Mouse (Mus musculus) neural tube, embryonic 15.5 days (tissue): ENCODE measurements at regions not wholly inside any gene's neighbourhood (a gene's known extent, or its start where the extent isn't known, plus 50 kb on each side); places are given as distances from the start of the nearest gene placed in this dataset.
A peak's percentile ranks its signal among the peaks of the same experiment; 100 is the strongest.
"Not testable (repeated sequence)": the region's sequence is repeated elsewhere in the genome, so short reads cannot be mapped to it uniquely, and the experiment has no call there.

Source experiments
- ATAC-seq: fragments of 200-750 bp; cut with Nextera tagmentation; 2 replicates; pipeline ENCODE4 v1.8.0; 2017; ENCODE audit warnings: mild to moderate bottlenecking, moderate TSS enrichment, moderate library complexity; ENCODE audit not compliant: low FRiP score
- H3K27ac ChIP-seq: fragments of 300-500 bp; sonication (generic); replicated peaks from 2 replicates; pipeline ENCODE4 v1.5.1; 2015; ENCODE audit warnings: mild to moderate bottlenecking, inconsistent platforms
- H3K27me3 ChIP-seq: fragments of 300-500 bp; sonication (generic); replicated peaks from 2 replicates; pipeline ENCODE4 v1.6.1; 2015; ENCODE audit warnings: inconsistent platforms
- H3K36me3 ChIP-seq: fragments of 300-500 bp; sonication (generic); 2 replicates; pipeline ENCODE4 v1.6.1; 2015; ENCODE audit warnings: inconsistent platforms
- H3K4me1 ChIP-seq: fragments of 300-500 bp; sonication (generic); 2 replicates; pipeline ENCODE4 v1.6.1; 2015; ENCODE audit warnings: inconsistent platforms
- H3K4me2 ChIP-seq: fragments of 300-500 bp; sonication (generic); 2 replicates; pipeline ENCODE4 v1.6.1; 2015; ENCODE audit warnings: inconsistent platforms, mild to moderate bottlenecking, moderate library complexity
- H3K4me3 ChIP-seq: fragments of 300-500 bp; sonication (generic); replicated peaks from 2 replicates; pipeline ENCODE4 v1.5.1; 2015; ENCODE audit warnings: mild to moderate bottlenecking, inconsistent platforms
- H3K9ac ChIP-seq: fragments of 300-500 bp; sonication (generic); replicated peaks from 2 replicates; pipeline ENCODE4 v1.6.1; 2015; ENCODE audit warnings: mild to moderate bottlenecking, inconsistent platforms
- H3K9me3 ChIP-seq: fragments of 300-500 bp; sonication (generic); replicated peaks from 2 replicates; pipeline ENCODE4 v1.6.1; 2016; ENCODE audit warnings: inconsistent platforms
- WGBS: fragments of 180-500 bp; shearing (Covaris S2); methylation state at CpG from one replicate; pipeline ENCODE4 v1.1.7; 2015; ENCODE audit warnings: mixed read lengths; 5-methylcytosine and 5-hydroxymethylcytosine counted together

- WGBS = 57% methylated on average over 3 of the region's 3 CpGs
Measured at GRCm38 (mm10) chr3:82250796-82251261, 105.2 kb upstream of the Gucy1a1 start.

GRCm38 (mm10) chr3:82249968-82250795 is 104.6 kb upstream of the Gucy1a1 start:
- H3K4me3 ChIP-seq = no peak overlapping the region
- H3K9me3 ChIP-seq = no peaks in the 10 kb centered on the region
- no peaks in the 10 kb centered on the region for H3K36me3 ChIP-seq
- peak; percentile 82; the same call in 1 of the 2 replicates for ATAC-seq
- H3K4me1 ChIP-seq = peaks cover 15% of the 10 kb centered on the region
- no peak overlapping the region; the same call in 1 of the 2 replicates for H3K9ac ChIP-seq
- no peaks in the 10 kb centered on the region for H3K27me3 ChIP-seq
- H3K4me2 ChIP-seq = peak overlapping the region; percentile 30
- WGBS = 37% methylated on average over 6 of the region's 6 CpGs
- H3K27ac ChIP-seq = peak overlapping the region; percentile 72

More at GRCm38 (mm10) chr3:82250796-82251261, 105.2 kb upstream of the Gucy1a1 start:
- Histone ChIP-seq H3K4me1 (peaks cover 15% of the 10 kb centered on the region), H3K4me3 (no peak overlapping the region), H3K9ac (no peak overlapping the region; the same call in 1 of the 2 replicates), H3K9me3 (no peaks in the 10 kb centered on the region), H3K27me3 (no peaks in the 10 kb centered on the region), H3K27ac (peak overlapping the region; percentile 72), H3K36me3 (no peaks in the 10 kb centered on the region), H3K4me2 (peak overlapping the region; percentile 30)
- peak; percentile 71 for ATAC-seq

DNA sequence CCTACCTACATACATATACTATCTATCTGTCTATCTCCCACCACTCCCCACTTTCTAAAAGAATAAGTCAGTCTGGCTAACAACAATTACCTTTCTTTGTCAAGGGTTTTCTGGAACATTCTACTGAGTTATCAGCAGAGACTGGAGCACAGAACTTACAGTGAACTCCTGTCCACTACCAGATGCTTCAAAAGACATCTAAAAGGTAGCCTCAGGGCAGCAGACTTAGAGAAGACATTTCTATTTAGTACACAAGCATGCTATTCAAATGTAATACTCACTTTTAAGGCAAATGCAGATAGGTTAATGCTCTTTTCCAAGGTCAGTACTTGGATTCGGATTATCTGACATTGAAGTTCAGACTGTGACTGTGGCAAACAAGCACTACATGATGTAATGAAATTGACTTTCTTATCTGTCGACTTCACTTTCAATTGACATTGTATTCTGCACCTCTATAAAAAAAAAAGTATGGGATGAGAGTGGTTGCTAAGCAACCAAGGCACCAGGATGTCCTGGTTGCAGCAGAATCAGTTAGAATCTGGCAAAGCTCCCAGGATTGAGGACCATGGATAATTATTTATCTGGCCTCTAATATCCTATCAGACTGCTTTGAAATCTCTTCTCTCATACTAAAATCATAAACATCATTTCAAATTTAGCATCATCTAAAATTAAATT is 90.9 kb upstream of the Gucy1a1 start:
- Histone ChIP-seq H3K36me3 (no peaks in the 10 kb centered on the region), H3K4me3 (no peak overlapping the region), H3K9ac (no peak overlapping the region), H3K4me1 (no peaks in the 10 kb centered on the region), H3K9me3 (no peaks in the 10 kb centered on the region), H3K27ac (no peak overlapping the region), H3K4me2 (no peak overlapping the region), H3K27me3 (no peaks in the 10 kb centered on the region)
- 39% methylated on average over 2 of the region's 2 CpGs for WGBS
- ATAC-seq = peak; percentile 38; the same call in 1 of the 2 replicates

- Histone ChIP-seq H3K27ac (no peak overlapping the region), H3K4me1 (no peaks in the 10 kb centered on the region), H3K4me3 (no peak overlapping the region), H3K9ac (no peak overlapping the region), H3K27me3 (no peaks in the 10 kb centered on the region), H3K4me2 (no peak overlapping the region), H3K36me3 (no peaks in the 10 kb centered on the region), H3K9me3 (no peaks in the 10 kb centered on the region)
- no peak for ATAC-seq
Measured at GRCm38 (mm10) chr3:82234306-82234705, 88.7 kb upstream of the Gucy1a1 start.

DNA sequence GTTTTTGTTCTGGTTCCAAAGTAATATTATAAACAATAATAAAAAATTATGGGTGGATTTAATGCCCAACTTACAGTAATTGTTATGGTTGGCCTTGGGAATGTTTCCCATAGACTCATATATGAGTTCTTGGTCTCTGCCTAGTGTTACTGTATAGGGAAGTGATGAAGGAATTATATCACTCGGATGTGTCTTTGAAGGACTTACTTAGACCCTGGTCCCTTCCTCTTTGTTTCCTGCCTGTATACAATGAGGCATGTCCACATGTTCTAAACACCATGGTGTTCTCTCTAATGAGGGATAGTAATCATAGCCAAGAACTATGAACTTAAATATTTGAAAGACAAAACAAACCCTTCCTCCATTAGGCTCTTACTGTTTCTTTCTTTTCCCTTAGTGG is 77.8 kb upstream of the Gucy1a1 start:
- 77% methylated on average over 1 of the region's 1 CpGs for WGBS
- Histone ChIP-seq H3K9ac (no peak overlapping the region), H3K27ac (no peak overlapping the region), H3K4me3 (no peak overlapping the region), H3K9me3 (no peaks in the 10 kb centered on the region), H3K27me3 (no peaks in the 10 kb centered on the region), H3K4me2 (no peak overlapping the region), H3K4me1 (no peaks in the 10 kb centered on the region), H3K36me3 (no peaks in the 10 kb centered on the region)
- ATAC-seq = no peak

DNA sequence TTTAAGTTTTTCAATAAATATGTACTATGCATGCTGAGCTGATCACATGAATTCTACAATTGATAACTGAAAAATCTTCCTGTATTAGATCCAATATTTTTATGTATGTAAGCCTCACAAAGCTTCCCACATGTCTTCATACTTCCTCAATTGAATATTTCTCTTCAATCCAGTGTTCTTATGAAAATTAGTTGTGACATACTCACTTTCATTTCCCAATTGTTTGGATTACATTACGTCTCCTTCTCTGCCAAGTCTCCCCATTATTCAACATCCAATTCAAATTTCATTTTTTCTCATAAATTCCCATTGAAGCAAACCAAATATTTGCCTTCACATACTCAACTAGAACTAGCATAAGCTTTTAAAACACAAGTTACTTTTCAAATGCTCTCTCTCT is 76.3 kb upstream of the Gucy1a1 start:
- H3K9ac ChIP-seq = no peak overlapping the region
- no peak overlapping the region for H3K4me2 ChIP-seq
- no peaks in the 10 kb centered on the region for H3K4me1 ChIP-seq
- no peak overlapping the region for H3K27ac ChIP-seq
- no peak overlapping the region for H3K4me3 ChIP-seq
- H3K36me3 ChIP-seq = no peaks in the 10 kb centered on the region
- 80% methylated on average over 1 of the region's 1 CpGs for WGBS
- ATAC-seq = no peak
- no peaks in the 10 kb centered on the region for H3K27me3 ChIP-seq
- H3K9me3 ChIP-seq = no peaks in the 10 kb centered on the region

DNA sequence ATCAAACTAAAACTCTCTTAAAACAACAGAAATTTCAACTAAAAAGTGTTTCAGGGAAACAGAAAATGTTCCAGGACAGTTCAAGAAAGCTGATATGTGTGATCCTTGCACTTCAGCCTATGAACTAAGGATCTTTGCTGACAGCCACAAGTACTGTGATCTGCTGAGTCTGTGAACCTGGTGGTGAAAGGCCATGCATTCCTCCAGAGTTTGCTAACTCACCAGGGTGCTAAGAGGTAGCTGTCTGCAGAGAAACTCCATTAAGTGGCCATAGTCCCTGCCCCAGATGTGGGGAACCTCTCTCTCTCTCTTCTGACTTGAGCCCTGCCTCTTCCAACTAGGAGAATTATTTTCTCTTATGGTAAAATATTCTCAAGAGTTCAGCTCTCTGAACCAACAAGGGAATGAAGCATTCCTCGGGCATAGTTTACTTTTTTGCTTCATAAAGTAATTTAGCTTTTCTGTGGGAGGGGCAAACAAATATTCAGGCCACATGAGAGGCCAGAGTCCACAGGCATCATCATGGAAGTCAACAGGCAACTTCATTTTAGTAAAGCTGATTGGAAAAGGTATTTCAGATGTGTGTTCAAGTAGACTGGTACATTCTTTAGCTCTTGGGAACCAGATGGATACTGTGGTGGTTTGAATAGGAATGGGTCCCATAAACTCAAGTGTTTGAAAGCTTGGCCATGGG is 73.8 kb upstream of the Gucy1a1 start:
- not testable (repeated sequence) for H3K36me3 ChIP-seq, H3K9ac ChIP-seq, H3K4me3 ChIP-seq, ATAC-seq, H3K27me3 ChIP-seq, H3K27ac ChIP-seq, H3K9me3 ChIP-seq, H3K4me1 ChIP-seq, H3K4me2 ChIP-seq
- 69% methylated on average over 1 of the region's 1 CpGs for WGBS

DNA sequence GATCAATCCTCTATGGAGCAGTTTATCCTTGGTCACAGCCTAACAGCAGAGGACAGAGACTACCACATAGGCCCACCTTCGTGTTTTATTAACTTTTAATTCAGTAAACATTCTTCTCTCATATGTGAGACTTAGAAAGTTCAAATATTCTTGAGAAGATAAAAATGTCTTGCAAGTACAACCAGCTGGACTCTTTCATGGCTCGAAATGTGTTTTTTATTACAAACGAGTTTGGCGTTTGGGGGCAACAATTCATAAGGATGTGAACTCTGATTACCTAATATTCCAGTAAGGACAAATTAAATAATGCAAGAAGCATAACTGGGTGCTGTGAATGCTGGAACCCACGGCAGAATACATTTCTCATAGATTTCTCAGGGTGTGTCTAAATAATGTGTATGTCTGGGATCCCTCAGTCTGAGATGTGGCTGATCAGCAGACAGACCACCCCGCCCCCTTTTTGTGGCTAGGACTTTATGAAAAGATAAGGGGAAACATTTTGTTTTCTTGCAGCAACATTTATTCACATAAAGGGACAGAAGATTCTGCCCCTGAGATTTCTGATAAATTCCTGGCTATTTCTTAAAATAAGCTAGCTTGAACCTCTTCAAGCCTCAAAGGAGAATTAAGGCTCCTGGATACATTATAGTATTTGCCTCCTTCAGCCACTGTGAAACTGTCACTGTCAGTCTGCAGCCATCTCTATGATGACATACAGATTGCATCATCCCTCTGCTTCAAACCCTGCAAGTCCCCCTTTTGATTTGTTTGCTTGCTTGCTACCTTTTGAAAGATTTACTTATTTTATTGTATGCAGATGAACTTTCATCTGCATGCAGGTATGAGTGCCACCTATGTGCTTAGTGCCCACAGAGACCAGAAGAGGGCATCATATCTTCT is 69.2 kb upstream of the Gucy1a1 start:
- Histone ChIP-seq H3K4me3 (no peak overlapping the region), H3K4me1 (no peaks in the 10 kb centered on the region), H3K36me3 (no peaks in the 10 kb centered on the region), H3K27ac (no peak overlapping the region), H3K4me2 (no peak overlapping the region), H3K9me3 (no peaks in the 10 kb centered on the region), H3K27me3 (no peaks in the 10 kb centered on the region), H3K9ac (no peak overlapping the region)
- ATAC-seq = no peak
- WGBS = 87% methylated on average over 6 of the region's 6 CpGs

DNA sequence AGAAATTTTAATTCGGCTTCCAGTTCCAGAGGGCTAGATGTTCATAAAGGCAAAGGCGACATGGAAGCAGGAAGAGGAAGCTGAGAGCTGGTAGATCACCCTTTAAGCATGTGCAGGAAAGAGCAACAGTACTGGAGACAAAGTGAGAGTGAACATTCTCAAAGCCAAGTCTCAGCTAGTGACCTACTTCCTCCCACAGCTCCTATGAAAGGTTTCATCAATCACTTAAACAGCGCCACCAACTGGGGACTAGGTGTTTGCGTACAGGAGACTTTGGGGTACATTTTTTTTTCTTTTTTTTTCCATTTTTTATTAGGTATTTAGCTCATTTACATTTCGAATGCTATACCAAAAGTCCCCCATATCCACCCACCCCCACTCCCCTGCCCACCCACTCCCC is 61.7 kb upstream of the Gucy1a1 start:
- Histone ChIP-seq H3K4me3 (no peak overlapping the region), H3K4me1 (no peaks in the 10 kb centered on the region), H3K27me3 (no peaks in the 10 kb centered on the region), H3K36me3 (no peaks in the 10 kb centered on the region), H3K4me2 (no peak overlapping the region), H3K9me3 (no peaks in the 10 kb centered on the region), H3K27ac (no peak overlapping the region), H3K9ac (no peak overlapping the region)
- 90% methylated on average over 5 of the region's 5 CpGs for WGBS
- no peak for ATAC-seq
